Mouse (Mus musculus) ES-Bruce4 (cell line): ENCODE data around the gene Nhsl1.

Experiments used
- CTCF ChIP-seq: IDR thresholded peaks from one replicate; pipeline ENCODE4 v1.8.1; 2011; ENCODE audit warnings: low read depth, low read length
- EP300 ChIP-seq: IDR thresholded peaks from 2 replicates; pipeline ENCODE4 v1.6.1; 2011; ENCODE audit warnings: low read depth, low read length; ENCODE audit not compliant: insufficient read depth
- POLR2A ChIP-seq: IDR thresholded peaks from one replicate; pipeline ENCODE4 v1.8.1; 2011; ENCODE audit warnings: low read length; ENCODE audit not compliant: insufficient read depth

DNA sequence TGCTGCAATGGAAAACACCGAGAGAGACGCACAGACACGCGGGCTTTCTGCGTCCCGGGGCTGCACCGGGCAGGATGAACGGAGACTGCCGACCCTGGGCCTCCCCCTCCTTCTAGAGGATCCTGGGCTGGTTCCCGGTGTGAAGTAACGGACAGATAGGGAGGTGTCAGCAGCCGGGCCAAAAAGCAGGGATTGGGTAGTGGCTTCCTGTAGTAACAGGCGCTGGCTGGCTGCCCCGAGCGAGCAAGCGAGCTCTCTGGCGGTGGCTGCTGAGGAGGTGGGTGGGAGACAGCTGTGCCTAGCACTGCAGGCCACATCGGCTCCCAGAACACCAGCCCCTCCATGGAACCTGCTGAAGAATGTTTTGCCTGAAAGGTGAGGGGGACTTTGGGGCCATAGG, 112.2 kb downstream of the Nhsl1 start:
- TF ChIP-seq CTCF: peak; percentile 0
- peak; percentile 53; the same call in 1 of the 2 replicates for TF ChIP-seq EP300
- no peak for TF ChIP-seq POLR2A
